Mouse (Mus musculus) forebrain, embryonic 11.5 days (tissue): ENCODE measurements around the gene Art3. TPM values are rescaled to one million over a fixed set of nuclear protein-coding genes. Genes with fewer than 3 reads are reported as not detected.
A peak's percentile ranks its signal among the peaks of the same experiment; 100 is the strongest.

Source experiments
- ATAC-seq: fragments of 200-750 bp; cut with Nextera tagmentation; replicated peaks from 2 replicates; pipeline ENCODE4 v1.8.0; 2017; ENCODE audit warnings: moderate TSS enrichment; ENCODE audit not compliant: low FRiP score
- DNase-seq: peaks from one replicate; pipeline ENCODE4 v3.0.0-alpha.2; 2017; ENCODE audit warnings: low spot score
- H3K27ac ChIP-seq: fragments of 300-500 bp; sonication (generic); 2 replicates; pipeline ENCODE4 v1.5.1; 2014; ENCODE audit warnings: low read depth, low read length
- H3K27me3 ChIP-seq: fragments of 300-500 bp; sonication (generic); 2 replicates; pipeline ENCODE4 v1.6.1; 2014; ENCODE audit warnings: mild to moderate bottlenecking, low read length, mixed read lengths; ENCODE audit not compliant: control insufficient read depth, insufficient read depth
- H3K36me3 ChIP-seq: fragments of 300-500 bp; sonication (generic); 2 replicates; pipeline ENCODE4 v1.6.1; 2014; ENCODE audit warnings: mild to moderate bottlenecking, low read length, moderate library complexity, mixed read lengths; ENCODE audit not compliant: control insufficient read depth, insufficient read depth
- H3K4me1 ChIP-seq: fragments of 300-500 bp; sonication (generic); replicated peaks from 2 replicates; pipeline ENCODE4 v1.6.1; 2014; ENCODE audit warnings: low read length, mixed read lengths; ENCODE audit not compliant: control insufficient read depth, insufficient read depth
- H3K4me2 ChIP-seq: fragments of 300-500 bp; sonication (generic); 2 replicates; pipeline ENCODE4 v1.6.1; 2014; ENCODE audit warnings: low read depth, mild to moderate bottlenecking, low read length, moderate library complexity, mixed read lengths; ENCODE audit not compliant: severe bottlenecking
- H3K4me3 ChIP-seq: fragments of 300-500 bp; sonication (generic); 2 replicates; pipeline ENCODE4 v1.5.1; 2014; ENCODE audit warnings: low read depth, low read length
- H3K9ac ChIP-seq: fragments of 300-500 bp; sonication (generic); 2 replicates; pipeline ENCODE4 v1.6.1; 2014; ENCODE audit warnings: low read length
- H3K9me3 ChIP-seq: fragments of 300-500 bp; sonication (generic); 2 replicates; pipeline ENCODE4 v1.6.1; 2016; ENCODE audit warnings: low read length, mixed read lengths; ENCODE audit not compliant: control insufficient read depth
- WGBS: fragments of 180-500 bp; shearing (Covaris S2); extraction: QIAGEN DNeasy Blood & Tissue Kit; methylation state at CpG from one replicate; pipeline ENCODE4 v1.1.7; 2014; 5-methylcytosine and 5-hydroxymethylcytosine counted together
- polyA plus RNA-seq: library from polyadenylated mRNA; unstranded; fragments of >200 nt; fragmentation: Nextera tagmentation; extraction: Ambion mirVana; gene quantifications from 2 replicates; pipeline ENCODE4 v1.2.1, GENCODE M21; 2014

The Art3 gene
- polyA plus RNA-seq, 1 experiment from 2014 or later, result 0.75 TPM

DNA sequence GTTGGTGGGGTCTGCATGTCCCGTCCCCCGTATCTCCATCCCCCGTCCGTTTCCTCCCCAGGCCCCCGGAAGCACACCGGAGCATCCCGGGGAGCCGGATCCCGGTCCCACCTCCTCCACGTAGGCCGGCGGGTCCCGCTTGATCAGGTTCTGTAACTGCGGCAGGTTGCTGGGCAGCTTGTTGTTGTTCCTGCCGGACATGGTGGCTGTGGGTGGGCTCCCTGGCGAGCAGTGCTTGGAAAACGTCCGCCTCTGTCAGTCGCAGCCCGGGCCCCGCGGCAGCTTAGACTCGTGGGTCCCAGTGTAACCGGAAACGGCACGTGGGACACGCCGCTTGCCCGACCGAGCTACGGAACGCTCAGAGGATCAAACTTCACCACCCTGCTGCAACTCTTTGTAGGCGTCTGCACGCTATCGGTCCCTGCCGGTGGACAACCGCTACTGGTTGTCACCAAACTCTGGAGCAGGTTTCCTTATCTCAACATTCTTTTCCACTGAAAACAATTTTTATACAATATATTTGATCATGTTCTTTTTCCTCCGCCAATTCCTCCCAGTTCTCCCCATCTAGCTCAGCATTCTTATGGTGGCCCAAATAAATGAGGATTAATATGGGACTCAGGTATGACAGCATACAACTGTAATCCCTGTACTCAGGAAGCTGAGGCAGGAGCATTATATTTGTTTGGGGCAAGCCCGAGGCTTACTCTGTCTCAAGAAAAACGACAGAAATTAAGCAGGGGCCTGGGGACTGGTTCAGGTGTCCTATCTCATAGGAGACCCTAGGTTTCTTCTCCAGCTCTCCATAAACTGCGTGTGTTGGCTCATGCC is 21.7 kb upstream of the Art3 start, which contains the start of gene Sdad1:
Sdad1 (minus strand) TSS at position 799 of the 831 bp plus-strand sequence.
- 2% methylated on average over 41 of the region's 41 CpGs for WGBS
- peak within 1 kb of the TSS; percentile 83 for H3K4me3 ChIP-seq

DNA sequence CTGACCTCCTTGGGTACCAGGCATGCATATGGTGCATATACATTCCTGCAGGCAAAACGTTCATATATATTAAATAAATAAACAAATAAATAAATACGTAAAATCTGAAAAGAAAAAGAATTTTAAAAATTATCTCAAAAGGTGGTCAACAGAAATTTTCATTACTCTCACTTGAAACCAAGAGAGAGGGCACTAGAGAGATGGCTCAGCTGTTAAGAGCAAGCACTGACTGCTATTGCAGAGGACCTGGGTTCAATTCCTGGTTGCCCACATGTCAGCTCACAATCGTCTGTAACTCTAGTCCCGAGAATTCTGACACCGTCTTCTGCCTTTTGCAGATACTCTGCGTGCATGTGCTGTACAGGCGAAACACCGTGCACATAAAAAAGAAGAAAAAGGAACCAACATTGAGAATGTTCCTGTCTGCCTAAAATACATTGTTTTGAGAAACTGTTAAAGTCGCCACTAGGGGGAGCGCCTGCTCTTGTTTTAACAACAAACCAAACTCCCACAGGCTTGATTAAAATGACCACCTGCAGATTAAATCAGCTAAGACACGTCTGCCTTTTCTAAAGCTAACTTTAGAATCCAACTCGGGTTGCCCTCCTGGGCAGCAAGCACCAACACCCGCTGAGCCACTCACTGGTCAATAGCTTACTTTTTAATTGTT is 19.4 kb upstream of the Art3 start:
- Histone ChIP-seq H3K4me3 (no peak overlapping the region), H3K4me1 (0 out of 2 replicates have a peak, but pooled peaks cover 1% of the 10 kb centered on the region), H3K27me3 (no peaks in the 10 kb centered on the region), H3K9me3 (no peaks in the 10 kb centered on the region), H3K4me2 (no peak overlapping the region), H3K9ac (no peak overlapping the region), H3K27ac (no peak overlapping the region), H3K36me3 (no peaks in the 10 kb centered on the region)
- DNase-seq (peak; percentile 88), ATAC-seq (no peak)
- 16% methylated on average over 13 of the region's 13 CpGs for WGBS

More for the DNA sequence above, 21.7 kb upstream of the Art3 start, which contains the start of gene Sdad1:
- no peaks in the 10 kb centered on the region for H3K27me3 ChIP-seq
- peak within 1 kb of the TSS; percentile 79 for H3K9ac ChIP-seq
- peak within 1 kb of the TSS; percentile 62 for H3K4me2 ChIP-seq
- no peaks in the 10 kb centered on the region; the same call in none of the 2 replicates for H3K36me3 ChIP-seq
- ATAC-seq (peak; percentile 94), DNase-seq (peak; percentile 95)
- H3K9me3 ChIP-seq, result no peaks in the 10 kb centered on the region
- H3K27ac ChIP-seq, result no peak within 1 kb of the TSS
- H3K4me1 ChIP-seq, result 0 out of 2 replicates have a peak, but pooled peaks cover 1% of the 10 kb centered on the region

DNA sequence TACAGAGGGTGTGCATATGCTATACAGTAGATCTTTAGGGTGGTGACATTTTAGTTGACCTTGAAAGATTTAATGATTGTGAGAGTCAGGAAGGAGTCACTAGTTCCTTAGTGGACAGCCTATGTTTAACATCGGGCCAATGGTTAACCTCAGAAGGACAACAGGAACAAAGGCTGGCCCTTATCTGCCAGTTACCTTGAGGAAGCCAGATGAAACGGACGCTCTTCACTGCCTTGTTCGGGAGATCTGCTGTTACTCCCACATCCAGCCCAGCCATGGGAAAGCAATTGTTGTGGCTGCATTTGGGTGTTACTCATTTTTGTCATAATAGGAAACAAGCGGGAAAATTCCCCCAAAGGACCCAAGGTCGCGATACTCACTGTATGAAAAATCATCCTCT is 17.9 kb upstream of the Art3 start:
- 80% methylated on average over 7 of the region's 7 CpGs for WGBS
- no peak for ATAC-seq
- H3K27ac ChIP-seq, result no peak overlapping the region

DNA sequence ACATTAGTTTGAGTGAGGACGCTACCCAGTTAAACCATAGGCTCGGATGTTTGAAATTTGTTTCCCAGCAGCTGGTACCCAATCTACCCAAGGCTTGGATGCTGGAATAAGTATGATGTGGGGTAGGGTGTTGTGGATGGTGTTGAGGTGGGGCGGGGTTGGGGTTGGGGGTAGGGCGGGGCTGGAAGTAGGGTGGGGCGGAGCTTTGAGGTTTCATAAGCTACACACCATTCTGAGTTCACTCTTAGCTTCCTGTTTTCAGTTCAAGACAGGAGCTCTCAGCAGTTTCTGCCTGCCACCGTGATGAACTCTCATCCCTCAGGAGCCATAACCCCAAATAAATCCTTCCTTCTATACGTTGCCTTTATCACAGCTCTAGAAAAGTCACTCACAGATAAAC is 13.5 kb upstream of the Art3 start:
- DNase-seq (no peak), ATAC-seq (no peak)
- H3K4me2 ChIP-seq, result no peak overlapping the region
- no peaks in the 10 kb centered on the region for H3K9me3 ChIP-seq
- no peaks in the 10 kb centered on the region for H3K36me3 ChIP-seq
- no peak overlapping the region for H3K4me3 ChIP-seq
- no peak overlapping the region for H3K27ac ChIP-seq
- no peak overlapping the region for H3K9ac ChIP-seq
- 87% methylated on average over 7 of the region's 7 CpGs for WGBS
- no peaks in the 10 kb centered on the region for H3K27me3 ChIP-seq
- no peaks in the 10 kb centered on the region for H3K4me1 ChIP-seq

More for the DNA sequence above, 17.9 kb upstream of the Art3 start:
- H3K27me3 ChIP-seq, result no peaks in the 10 kb centered on the region
- no peak for DNase-seq
- no peak overlapping the region for H3K9ac ChIP-seq
- H3K9me3 ChIP-seq, result no peaks in the 10 kb centered on the region
- H3K4me3 ChIP-seq, result no peak overlapping the region
- 0 out of 2 replicates have a peak, but pooled peaks cover 1% of the 10 kb centered on the region for H3K4me1 ChIP-seq
- no peaks in the 10 kb centered on the region for H3K36me3 ChIP-seq
- H3K4me2 ChIP-seq, result no peak overlapping the region

DNA sequence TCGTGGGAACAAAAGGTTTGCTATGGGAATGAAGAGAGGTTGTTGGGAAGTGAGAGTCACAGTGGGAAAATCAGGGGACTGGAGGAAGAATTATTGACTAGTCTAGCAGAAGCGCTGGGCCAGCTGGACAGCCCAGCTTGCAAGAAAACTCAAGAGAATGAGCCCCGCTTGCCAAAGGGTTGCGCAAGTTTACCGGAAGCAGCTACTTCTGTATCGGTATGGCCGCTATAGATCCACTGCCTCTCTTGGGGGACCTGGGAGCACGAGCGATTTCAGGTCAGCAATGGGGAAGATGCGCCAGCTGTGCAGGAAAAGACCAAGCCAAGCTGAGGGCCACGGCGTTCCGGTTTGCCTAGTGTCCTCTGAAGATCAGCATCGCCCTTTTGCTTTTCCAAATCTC is 13.0 kb upstream of the Art3 start:
- Histone ChIP-seq H3K27me3 (no peaks in the 10 kb centered on the region), H3K27ac (no peak overlapping the region), H3K9me3 (no peaks in the 10 kb centered on the region), H3K36me3 (no peaks in the 10 kb centered on the region), H3K9ac (no peak overlapping the region), H3K4me2 (no peak overlapping the region), H3K4me1 (no peaks in the 10 kb centered on the region), H3K4me3 (no peak overlapping the region)
- ATAC-seq (no peak), DNase-seq (no peak)
- 92% methylated on average over 14 of the region's 14 CpGs for WGBS

DNA sequence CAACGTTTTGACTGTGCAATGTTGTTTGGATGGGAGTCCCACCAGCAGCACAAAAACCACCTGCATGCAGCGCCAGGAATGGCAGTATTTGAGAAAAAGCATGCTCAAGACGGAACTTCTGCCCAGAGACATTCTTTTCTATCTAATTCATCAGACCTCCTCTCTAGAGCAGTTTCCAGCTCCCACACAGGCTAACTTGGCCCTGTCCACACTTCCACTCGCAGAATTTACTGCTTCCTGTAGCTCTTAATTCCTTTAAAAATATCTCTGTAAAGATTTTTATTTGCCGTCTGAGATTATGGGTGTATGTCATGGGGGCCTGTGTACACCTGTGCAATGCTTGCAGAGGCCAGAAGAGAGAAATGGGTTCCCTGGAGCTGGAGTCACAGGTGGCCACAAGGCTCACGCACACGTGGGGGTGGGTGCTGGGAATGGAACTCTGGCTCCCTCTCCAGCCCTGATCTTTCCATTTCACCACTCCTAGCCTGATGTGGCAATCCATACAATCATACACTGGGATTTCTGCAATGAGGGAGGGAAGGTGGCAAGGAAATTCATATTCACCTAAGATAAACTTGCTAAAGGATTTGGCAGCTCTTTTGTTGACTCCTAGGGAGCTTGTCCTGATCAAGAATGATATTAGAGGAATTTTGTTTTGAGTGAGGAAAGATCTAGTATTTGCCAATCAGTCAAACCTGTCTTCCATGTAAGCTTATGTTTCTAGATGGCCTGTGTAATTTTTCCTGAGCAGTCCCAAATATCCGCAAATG is 9.8 kb upstream of the Art3 start:
- Histone ChIP-seq H3K4me3 (no peak overlapping the region), H3K27me3 (no peaks in the 10 kb centered on the region), H3K36me3 (no peaks in the 10 kb centered on the region), H3K9ac (no peak overlapping the region), H3K27ac (no peak overlapping the region), H3K4me2 (no peak overlapping the region), H3K4me1 (no peaks in the 10 kb centered on the region), H3K9me3 (no peaks in the 10 kb centered on the region)
- ATAC-seq (no peak), DNase-seq (no peak)
- 79% methylated on average over 8 of the region's 8 CpGs for WGBS

DNA sequence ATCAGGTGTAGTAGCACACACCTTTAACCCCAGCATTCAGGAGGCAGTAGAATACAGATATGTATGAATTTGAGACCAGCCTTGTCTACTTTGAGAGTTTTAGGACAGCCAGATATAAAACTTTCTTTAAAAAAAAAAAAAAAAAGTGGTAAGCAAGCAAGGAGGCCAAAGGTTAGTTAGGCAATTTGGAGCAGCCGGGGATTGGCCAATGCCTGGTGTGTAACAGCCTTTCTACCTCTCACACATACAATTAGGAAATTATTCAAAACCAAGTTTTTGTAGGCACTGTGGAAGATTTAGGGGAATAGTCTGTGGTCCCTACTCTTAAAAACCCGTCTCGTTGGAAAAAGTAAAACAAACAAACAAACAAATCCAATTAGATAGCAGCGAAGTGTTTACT is 9.0 kb upstream of the Art3 start:
- Histone ChIP-seq H3K4me2 (no peak overlapping the region), H3K36me3 (no peaks in the 10 kb centered on the region), H3K9ac (no peak overlapping the region), H3K4me1 (no peaks in the 10 kb centered on the region), H3K9me3 (no peaks in the 10 kb centered on the region), H3K4me3 (no peak overlapping the region), H3K27me3 (no peaks in the 10 kb centered on the region), H3K27ac (no peak overlapping the region)
- ATAC-seq (no peak), DNase-seq (no peak)
- WGBS, result 87% methylated on average over 4 of the region's 4 CpGs

DNA sequence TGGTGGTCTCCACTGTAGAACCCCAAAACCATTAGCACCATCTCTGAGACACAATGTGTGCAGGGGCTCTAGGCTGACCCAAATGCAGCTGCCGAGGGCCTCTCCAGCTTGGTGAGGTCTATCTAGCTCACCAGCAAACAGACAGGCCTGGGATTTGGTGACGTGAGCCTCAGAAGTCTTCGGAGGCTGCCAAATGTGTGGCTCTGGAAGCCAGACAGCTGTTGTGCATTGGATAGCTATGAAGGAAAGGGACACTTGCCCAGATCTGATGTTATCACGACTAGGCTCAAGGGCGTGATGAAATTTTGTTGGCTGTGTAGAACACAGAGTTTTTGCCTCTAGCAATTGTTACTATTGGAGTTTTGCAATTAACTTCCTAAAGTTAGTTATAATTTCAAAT is 8.4 kb upstream of the Art3 start:
- H3K4me2 ChIP-seq, result no peak overlapping the region
- no peaks in the 10 kb centered on the region for H3K9me3 ChIP-seq
- no peak for ATAC-seq
- no peak overlapping the region for H3K27ac ChIP-seq
- DNase-seq, result no peak
- WGBS, result 94% methylated on average over 5 of the region's 5 CpGs
- H3K4me1 ChIP-seq, result no peaks in the 10 kb centered on the region
- no peak overlapping the region for H3K4me3 ChIP-seq
- no peaks in the 10 kb centered on the region for H3K36me3 ChIP-seq
- H3K27me3 ChIP-seq, result no peaks in the 10 kb centered on the region
- H3K9ac ChIP-seq, result no peak overlapping the region
